Mouse (Mus musculus) CH12.LX (cell line): Measurements from ENCODE around the gene Wdr81.

Experiments used
- CTCF ChIP-seq, 2 experiments: IDR thresholded peaks in 1 of 2; conservative IDR thresholded peaks in 1 of 2; 2 replicates each; pipeline ENCODE4 v1.5.1; 2011 to 2012; ENCODE audit warnings: low read depth in 2 of 2, low read length in 2 of 2, improper control_type of control experiment in 1 of 2, inconsistent platforms in 1 of 2, mild to moderate bottlenecking in 1 of 2, moderate library complexity in 1 of 2
- POLR2A ChIP-seq: IDR thresholded peaks from 2 replicates; pipeline ENCODE4 v1.6.1; 2011; ENCODE audit warnings: low read depth, mild to moderate bottlenecking, improper control_type of control experiment, low read length
- RCOR1 ChIP-seq: conservative IDR thresholded peaks from 2 replicates; pipeline ENCODE4 v1.6.1; 2012; ENCODE audit warnings: low read depth, mild to moderate bottlenecking, inconsistent platforms, low read length, improper control_type of control experiment

DNA sequence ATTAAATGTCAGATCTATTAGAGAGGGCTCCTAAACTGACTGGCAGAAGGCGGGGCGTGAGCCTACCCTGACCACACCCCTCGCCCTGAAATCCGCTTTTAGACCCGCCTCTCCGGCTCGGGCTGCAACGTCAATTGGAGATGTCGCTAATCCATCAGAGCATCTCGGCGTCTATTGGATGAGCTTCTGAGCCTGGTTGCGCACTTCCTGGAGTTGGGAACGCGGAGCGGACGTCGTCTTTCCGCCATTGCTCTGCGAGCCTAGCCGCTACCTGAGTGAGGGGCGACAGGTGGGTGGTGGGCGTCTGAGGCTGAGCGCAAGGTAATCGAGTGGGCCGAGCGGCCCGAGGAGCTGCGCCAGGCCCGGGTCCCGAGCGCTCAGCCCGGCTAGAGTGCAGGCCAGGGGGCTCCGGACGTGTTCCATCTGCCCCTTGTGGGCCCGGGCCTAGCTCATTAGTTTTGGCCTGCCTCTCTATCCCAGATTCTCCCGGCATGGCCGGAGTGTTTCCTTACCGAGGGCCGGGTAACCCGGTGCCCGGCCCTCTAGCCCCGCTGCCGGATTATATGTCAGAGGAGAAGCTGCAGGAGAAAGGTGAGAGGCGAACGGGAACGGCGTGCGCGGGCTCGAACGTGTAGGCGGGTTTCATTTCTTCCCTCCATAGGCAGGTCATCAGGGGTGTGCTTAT is 32.2 kb upstream of the Wdr81 start, which contains the start of gene Prpf8:
- no peak for TF ChIP-seq CTCF (conservative IDR thresholded peaks at IDR 0.05 in 1 of 2, IDR thresholded peaks at IDR 0.05 in 1 of 2; ENCODE audit: low read depth in 2 of 2, low read length in 2 of 2)
- TF ChIP-seq RCOR1 = no peak
- TF ChIP-seq POLR2A = peak; percentile 88
